25 mouse cellular contexts compared by ENCODE assay signal in the genomic region with DNA sequence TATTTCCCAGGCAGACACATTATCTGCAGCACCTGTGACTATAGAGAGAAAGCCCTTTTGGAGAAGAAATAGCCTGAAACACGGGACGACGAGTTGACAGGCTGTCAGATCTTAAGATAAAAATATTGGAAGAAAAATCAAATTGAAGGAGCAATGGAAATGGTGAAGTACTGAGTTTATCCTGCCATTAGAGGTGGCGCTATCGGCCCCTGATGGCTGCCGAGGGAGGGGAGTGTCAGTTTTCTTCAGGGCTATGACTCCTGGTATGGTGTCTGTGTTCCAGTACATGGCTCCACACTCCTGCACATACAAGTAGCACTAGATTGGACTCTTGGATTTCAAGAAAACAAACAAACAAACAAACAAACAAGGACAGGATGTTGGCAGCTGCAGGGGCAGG.
DNase-seq lines count a peak whose midpoint lies in the region; ATAC-seq and TF ChIP-seq lines count a peak whose summit lies in the region.
"Had no signal": no experiment of that assay in that cellular context is flagged by ENCODE, and none has a peak within 500 bp of the region (broad histone marks: within the 10 kb centered on the region; RNA-seq: fewer than 3 reads in every experiment).

No protein-coding gene starts in this region.

- dilution Hi-C loops in CH12.LX (cut with MboI; ENCODE audit: extremely low pct_ligation_motif_present, extremely low pct_unique_long_range_greater_than_20kb, low sequenced_read_pairs), result no loop called here

- H3K79me2 ChIP-seq in liver, adult 2 months (ENCODE audit: control insufficient read depth, insufficient read depth, low read length), result no peaks in the 10 kb centered on the region
- H3K79me2 ChIP-seq in CH12.LX (replicated peaks; ENCODE audit: control insufficient read depth, extremely low read depth, insufficient read depth, poor library complexity, severe bottlenecking), result no peaks in the 10 kb centered on the region

- H3K27ac ChIP-seq in hindbrain, postnatal 0 days, result no peak overlapping the region
- no peak overlapping the region for H3K27ac ChIP-seq in hindbrain, embryonic 16.5 days (ENCODE audit: low read depth, low read length)
- no peak overlapping the region for H3K27ac ChIP-seq in liver, adult 2 months (replicated peaks; ENCODE audit: insufficient read depth, low read depth, low read length)
- H3K27ac ChIP-seq in CH12.LX (ENCODE audit: insufficient read depth, low read depth), result no peak overlapping the region
- H3K27ac ChIP-seq in forebrain, embryonic 12.5 days, result no peak overlapping the region
- H3K27ac ChIP-seq: heart, embryonic 13.5 days; liver, embryonic 12.5 days; neural tube, embryonic 15.5 days; stomach, embryonic 15.5 days had no signal

- H3K36me3 ChIP-seq in hindbrain, postnatal 0 days (ENCODE audit: insufficient read depth, low read length), result no peaks in the 10 kb centered on the region
- no peaks in the 10 kb centered on the region for H3K36me3 ChIP-seq in hindbrain, embryonic 16.5 days (ENCODE audit: control insufficient read depth, insufficient read depth, low read length)
- no peaks in the 10 kb centered on the region for H3K36me3 ChIP-seq in liver, adult 2 months (ENCODE audit: control insufficient read depth, insufficient read depth, low read length)
- no peaks in the 10 kb centered on the region for H3K36me3 ChIP-seq in CH12.LX (replicated peaks in 1 of 2; ENCODE audit: control insufficient read depth in 1 of 2, insufficient read depth in 1 of 2, low read length in 1 of 2)
- no peaks in the 10 kb centered on the region for H3K36me3 ChIP-seq in forebrain, embryonic 12.5 days (replicated peaks)
- H3K36me3 ChIP-seq: heart, embryonic 13.5 days; liver, embryonic 12.5 days; neural tube, embryonic 15.5 days; stomach, embryonic 15.5 days had no signal

- TF ChIP-seq RAD21 in CH12.LX (IDR thresholded peaks at IDR 0.05; ENCODE audit: low read depth, low read length), result peak; percentile 16

- no peaks in the 10 kb centered on the region for H3K27me3 ChIP-seq in hindbrain, postnatal 0 days (ENCODE audit: insufficient read depth, low read length)
- H3K27me3 ChIP-seq in hindbrain, embryonic 16.5 days (replicated peaks; ENCODE audit: control insufficient read depth, insufficient read depth, low read length), result no peaks in the 10 kb centered on the region
- no peaks in the 10 kb centered on the region for H3K27me3 ChIP-seq in liver, adult 2 months (ENCODE audit: control insufficient read depth, insufficient read depth, low read length)
- H3K27me3 ChIP-seq in CH12.LX (replicated peaks), result no peaks in the 10 kb centered on the region
- H3K27me3 ChIP-seq in forebrain, embryonic 12.5 days, result no peaks in the 10 kb centered on the region
- H3K27me3 ChIP-seq: heart, embryonic 13.5 days; liver, embryonic 12.5 days; neural tube, embryonic 15.5 days; stomach, embryonic 15.5 days had no signal

- no peak for TF ChIP-seq POLR2A in liver, adult 2 months (IDR thresholded peaks at IDR 0.05; ENCODE audit: extremely low read depth, insufficient read depth, low read length)
- no peak for TF ChIP-seq POLR2A in CH12.LX (IDR thresholded peaks at IDR 0.05; ENCODE audit: low read depth, low read length)

- no peak overlapping the region for H3K4me3 ChIP-seq in hindbrain, postnatal 0 days (ENCODE audit: low read length)
- no peak overlapping the region for H3K4me3 ChIP-seq in hindbrain, embryonic 16.5 days (ENCODE audit: low read length)
- no peak overlapping the region for H3K4me3 ChIP-seq in liver, adult 2 months (ENCODE audit: insufficient read depth, low read depth, low read length)
- H3K4me3 ChIP-seq in CH12.LX (replicated peaks in 1 of 3; ENCODE audit: low read depth in 2 of 3, low read length in 2 of 3, poor library complexity in 1 of 3), result no peak overlapping the region
- no peak overlapping the region for H3K4me3 ChIP-seq in forebrain, embryonic 12.5 days (replicated peaks)
- H3K4me3 ChIP-seq: heart, embryonic 13.5 days; liver, embryonic 12.5 days; neural tube, embryonic 15.5 days; stomach, embryonic 15.5 days had no signal

- no peak overlapping the region for H3K9ac ChIP-seq in hindbrain, postnatal 0 days (replicated peaks; ENCODE audit: low read length)
- H3K9ac ChIP-seq in hindbrain, embryonic 16.5 days (ENCODE audit: low read depth, low read length), result no peak overlapping the region
- H3K9ac ChIP-seq in liver, adult 2 months (ENCODE audit: low read depth, low read length), result no peak overlapping the region
- no peak overlapping the region for H3K9ac ChIP-seq in CH12.LX (ENCODE audit: insufficient read depth, low read depth)
- H3K9ac ChIP-seq in forebrain, embryonic 12.5 days, result no peak overlapping the region
- H3K9ac ChIP-seq: heart, embryonic 13.5 days; liver, embryonic 12.5 days; lung, embryonic 14.5 days; neural tube, embryonic 15.5 days; stomach, embryonic 15.5 days had no signal

- DNase-seq in hindbrain, postnatal 0 days (ENCODE audit: low spot score), result no peak
- DNase-seq in liver, adult 2 months (ENCODE audit: extremely low read depth, low read depth, low spot score), result no peak
- DNase-seq in liver, result no peak
- no peak for DNase-seq in CH12.LX (ENCODE audit: extremely low read depth)
- peak; percentile 21 for DNase-seq in ZHBTc4 (ENCODE audit: low read depth, low spot score)
- DNase-seq in left cerebral cortex, adult 18-20 months (ENCODE audit: low spot score in 2 of 2), result no peak
- DNase-seq: adrenal gland, adult 2 months; cerebellum, adult 18-20 months; cerebellum, postnatal 14 days; gastrocnemius, postnatal 14 days; heart, adult 11 months; heart, postnatal 14 days; kidney, adult 8-10 months; kidney, postnatal 25 days; lung, embryonic 14.5 days; lung, postnatal 36 days; midbrain, embryonic 14.5 days; thymus, adult 2 months; thymus, postnatal 4 days had no signal

- no peak for TF ChIP-seq EP300 in CH12.LX (IDR thresholded peaks at IDR 0.05; ENCODE audit: low read length)

- WGBS in hindbrain, postnatal 0 days, result 79% methylated on average over 6 of the region's 6 CpGs
- WGBS in hindbrain, embryonic 16.5 days, result 85% methylated on average over 6 of the region's 6 CpGs
- WGBS in liver, adult 2 months, result 83% methylated on average over 6 of the region's 6 CpGs
- WGBS in forebrain, embryonic 12.5 days, result 88% methylated on average over 6 of the region's 6 CpGs

- no peak overlapping the region for H3K4me2 ChIP-seq in hindbrain, postnatal 0 days (ENCODE audit: low read depth, low read length)
- H3K4me2 ChIP-seq in hindbrain, embryonic 16.5 days (ENCODE audit: low read length), result no peak overlapping the region
- no peak overlapping the region for H3K4me2 ChIP-seq in CH12.LX (ENCODE audit: insufficient read depth, low read depth, poor library complexity, severe bottlenecking)
- no peak overlapping the region for H3K4me2 ChIP-seq in forebrain, embryonic 12.5 days
- H3K4me2 ChIP-seq: heart, embryonic 13.5 days; liver, embryonic 12.5 days; lung, embryonic 14.5 days; neural tube, embryonic 15.5 days; stomach, embryonic 15.5 days had no signal

- in situ Hi-C loops in CH12.LX (cut with MboI; ENCODE audit: low pct_ligation_motif_present, low pct_unique_long_range_greater_than_20kb, low sequenced_read_pairs), result no loop called here

- no peaks in the 10 kb centered on the region for H3K4me1 ChIP-seq in hindbrain, postnatal 0 days (ENCODE audit: insufficient read depth, low read length)
- H3K4me1 ChIP-seq in hindbrain, embryonic 16.5 days (ENCODE audit: control insufficient read depth, insufficient read depth, low read depth, low read length), result no peaks in the 10 kb centered on the region
- H3K4me1 ChIP-seq in liver, adult 2 months (ENCODE audit: control insufficient read depth, insufficient read depth, low read length), result no peaks in the 10 kb centered on the region
- no peaks in the 10 kb centered on the region for H3K4me1 ChIP-seq in CH12.LX (ENCODE audit: control insufficient read depth in 1 of 2, insufficient read depth in 2 of 2)
- no peaks in the 10 kb centered on the region for H3K4me1 ChIP-seq in forebrain, embryonic 12.5 days
- H3K4me1 ChIP-seq: heart, embryonic 13.5 days; liver, embryonic 12.5 days; neural tube, embryonic 15.5 days; stomach, embryonic 15.5 days had no signal

- H3K9me3 ChIP-seq in hindbrain, postnatal 0 days (ENCODE audit: low read length), result no peaks in the 10 kb centered on the region
- no peaks in the 10 kb centered on the region for H3K9me3 ChIP-seq in hindbrain, embryonic 16.5 days (ENCODE audit: control insufficient read depth, low read length)
- H3K9me3 ChIP-seq in CH12.LX (replicated peaks; ENCODE audit: low read length), result peaks cover 7% of the 10 kb centered on the region
- no peaks in the 10 kb centered on the region for H3K9me3 ChIP-seq in forebrain, embryonic 12.5 days
- H3K9me3 ChIP-seq: heart, embryonic 13.5 days; liver, embryonic 12.5 days; neural tube, embryonic 15.5 days; stomach, embryonic 15.5 days had no signal

- no peak for ATAC-seq in hindbrain, postnatal 0 days
- ATAC-seq in hindbrain, embryonic 16.5 days, result no peak
- ATAC-seq in forebrain, embryonic 12.5 days (ENCODE audit: low FRiP score), result no peak
- ATAC-seq: liver, embryonic 12.5 days had no signal

- peak; percentile 38 for TF ChIP-seq CTCF in hindbrain, postnatal 0 days (IDR thresholded peaks at IDR 0.05; ENCODE audit: low read depth)
- 0 out of 2 replicates have a peak, but pooled peaks have one; percentile 10 for TF ChIP-seq CTCF in liver, adult 2 months (IDR thresholded peaks at IDR 0.05; ENCODE audit: low read depth, low read length)
- TF ChIP-seq CTCF in CH12.LX (conservative IDR thresholded peaks at IDR 0.05 in 1 of 2, IDR thresholded peaks at IDR 0.05 in 1 of 2; ENCODE audit: low read depth in 2 of 2, low read length in 2 of 2), result peak in 1 of 2 experiments; percentile 44; a peak in 2 of 4 replicates

TF ChIP-seq in CH12.LX, 34 proteins besides CTCF, POLR2A, EP300 and RAD21:
- TF ChIP-seq MXI1 (IDR thresholded peaks at IDR 0.05; ENCODE audit: low read depth, low read length) (no peak), SMC3 (IDR thresholded peaks at IDR 0.05; ENCODE audit: low read depth, low read length) (0 out of 2 replicates have a peak, but pooled peaks have one; percentile 13), BHLHE40 (IDR thresholded peaks at IDR 0.05; ENCODE audit: low read depth, low read length) (no peak), MEF2A (IDR thresholded peaks at IDR 0.05; ENCODE audit: borderline replicate concordance, low read depth, low read length) (no peak)
